ENCODE assay signal across 10 mouse cellular contexts in genomic region chr12:31560002-31560401, GRCm38 (mm10). TPM values are rescaled to one million over a fixed set of nuclear protein-coding genes. Genes with fewer than 3 reads are reported as not detected.
DNase-seq lines count a peak whose midpoint lies in the region; ATAC-seq lines count a peak whose summit lies in the region.
"Had no signal": no experiment of that assay in that cellular context is flagged by ENCODE, and none has a peak within 500 bp of the region (broad histone marks: within the 10 kb centered on the region; RNA-seq: fewer than 3 reads in every experiment).

No protein-coding gene starts in this region.

- peaks cover 10% of the 10 kb centered on the region; the same call in 1 of the 2 replicates for H3K4me1 ChIP-seq in heart, embryonic 13.5 days
- H3K4me1 ChIP-seq in brown adipose tissue, adult 24 weeks (ENCODE audit: control insufficient read depth, insufficient read depth, insufficient read length, low read length) = peaks cover 3% of the 10 kb centered on the region; the same call in 1 of the 2 replicates
- peaks cover 4% of the 10 kb centered on the region for H3K4me1 ChIP-seq in hindbrain, embryonic 11.5 days (replicated peaks; ENCODE audit: control insufficient read depth, insufficient read depth, low read length)
- peaks cover 4% of the 10 kb centered on the region for H3K4me1 ChIP-seq in midbrain, embryonic 11.5 days (ENCODE audit: control insufficient read depth, insufficient read depth, low read length)

- H3K27ac ChIP-seq in heart, embryonic 13.5 days (replicated peaks) = no peak overlapping the region
- H3K27ac ChIP-seq in brown adipose tissue, adult 24 weeks (replicated peaks; ENCODE audit: low read depth, low read length) = no peak overlapping the region
- H3K27ac ChIP-seq in hindbrain, embryonic 11.5 days (ENCODE audit: low read depth, low read length) = no peak overlapping the region
- no peak overlapping the region for H3K27ac ChIP-seq in midbrain, embryonic 11.5 days (ENCODE audit: low read depth, low read length)

- no peaks in the 10 kb centered on the region for H3K36me3 ChIP-seq in heart, embryonic 13.5 days
- no peaks in the 10 kb centered on the region for H3K36me3 ChIP-seq in hindbrain, embryonic 11.5 days (ENCODE audit: control insufficient read depth, insufficient read depth, low read length)
- H3K36me3 ChIP-seq in midbrain, embryonic 11.5 days (ENCODE audit: control insufficient read depth, insufficient read depth, low read length) = no peaks in the 10 kb centered on the region

- H3K4me3 ChIP-seq in heart, embryonic 13.5 days = peak overlapping the region; percentile 64
- H3K4me3 ChIP-seq in brown adipose tissue, adult 24 weeks (ENCODE audit: insufficient read depth, low read depth, low read length) = peak overlapping the region; percentile 42; the same call in 1 of the 2 replicates
- peak overlapping the region; percentile 50; the same call in 1 of the 2 replicates for H3K4me3 ChIP-seq in hindbrain, embryonic 11.5 days (ENCODE audit: low read depth, low read length)
- H3K4me3 ChIP-seq in midbrain, embryonic 11.5 days (ENCODE audit: low read depth, low read length) = peak overlapping the region; percentile 53

- H3K4me2 ChIP-seq in heart, embryonic 13.5 days = peak overlapping the region; percentile 98
- H3K4me2 ChIP-seq in hindbrain, embryonic 11.5 days (replicated peaks; ENCODE audit: low read depth, low read length) = peak overlapping the region; percentile 99
- H3K4me2 ChIP-seq in midbrain, embryonic 11.5 days = peak overlapping the region; percentile 66

- H3K27me3 ChIP-seq in heart, embryonic 13.5 days (replicated peaks) = peaks cover 67% of the 10 kb centered on the region
- H3K27me3 ChIP-seq in hindbrain, embryonic 11.5 days (ENCODE audit: control insufficient read depth, insufficient read depth, low read length) = peaks cover 29% of the 10 kb centered on the region
- peaks cover 33% of the 10 kb centered on the region for H3K27me3 ChIP-seq in midbrain, embryonic 11.5 days (ENCODE audit: control insufficient read depth, insufficient read depth, low read length)

- H3K9ac ChIP-seq in heart, embryonic 13.5 days = peak overlapping the region; percentile 66; the same call in 1 of the 2 replicates
- no peak overlapping the region for H3K9ac ChIP-seq in hindbrain, embryonic 11.5 days (ENCODE audit: low read depth, low read length)
- no peak overlapping the region for H3K9ac ChIP-seq in midbrain, embryonic 11.5 days (ENCODE audit: low read length)

- WGBS in heart, embryonic 13.5 days = 18% methylated on average over 5 of the region's 5 CpGs
- 16% methylated on average over 5 of the region's 5 CpGs for WGBS in hindbrain, embryonic 11.5 days
- WGBS in midbrain, embryonic 11.5 days = 12% methylated on average over 5 of the region's 5 CpGs

- no peak for ATAC-seq in heart, embryonic 13.5 days (ENCODE audit: extremely low read depth, insufficient number of reproducible peaks, low FRiP score, low TSS enrichment)
- ATAC-seq in hindbrain, embryonic 11.5 days (ENCODE audit: low FRiP score) = no peak
- ATAC-seq in midbrain, embryonic 11.5 days (ENCODE audit: low FRiP score) = no peak

- H3K9me3 ChIP-seq in heart, embryonic 13.5 days = no peaks in the 10 kb centered on the region
- H3K9me3 ChIP-seq in hindbrain, embryonic 11.5 days (ENCODE audit: control insufficient read depth, low read length) = no peaks in the 10 kb centered on the region
- H3K9me3 ChIP-seq in midbrain, embryonic 11.5 days (ENCODE audit: control insufficient read depth, low read length) = no peaks in the 10 kb centered on the region

- DNase-seq in heart, adult 18-20 months = no peak
- DNase-seq in hindbrain, embryonic 11.5 days (ENCODE audit: low spot score) = no peak
- peak; percentile 92 for DNase-seq in midbrain, embryonic 11.5 days (ENCODE audit: low spot score, missing footprints)
- DNase-seq in thymus, postnatal 10 days (ENCODE audit: low spot score in 2 of 2) = no peak
- DNase-seq in spleen, postnatal 10 days (ENCODE audit: low spot score in 2 of 2) = no peak
- DNase-seq in layer of hippocampus, adult 11-12 months (ENCODE audit: low spot score) = no peak
- DNase-seq: spleen, adult 18-20 months had no signal

RNA-seq across cellular contexts. Expression of gene Slc26a4, which starts 0.2 kb away (rescaled TPM):
- 0.16 and 0.43 TPM in 2 replicates for polyA plus RNA-seq in heart, embryonic 13.5 days (2015; fragmentation: Nextera tagmentation; extraction: Ambion mirVana)
- not detected for total RNA-seq in heart, adult 18-20 months (2021)
- not detected in 2 replicates for polyA plus RNA-seq in brown adipose tissue, adult 24 weeks (2012; ENCODE audit: insufficient read depth, insufficient read length, missing spikeins)
- 0.07 TPM in 1 of 2 replicates, not detected in the other for polyA plus RNA-seq in hindbrain, embryonic 11.5 days (2014; fragmentation: Nextera tagmentation; extraction: Ambion mirVana)
- polyA plus RNA-seq in midbrain, embryonic 11.5 days (2014; fragmentation: Nextera tagmentation; extraction: Ambion mirVana) = not detected in 2 replicates
- polyA plus RNA-seq: C2C12 had no signal
